Mouse (Mus musculus) adrenal gland (tissue): ENCODE measurements around the gene Creb5.

Experiments
- intact Hi-C: fragments of 180-260 bp; cut with DNase I; formaldehyde crosslinking; loops from one replicate; pipeline ENCODE4 v1.15.1; 2025

Creb5 gene

GRCm38 (mm10) chr6:53477501-53477900 is 190.4 kb downstream of the Creb5 start:
- intact Hi-C loops, result no loop called here

GRCm38 (mm10) chr6:53490917-53491316 is 203.8 kb downstream of the Creb5 start:
- intact Hi-C loops, result no loop called here

DNA sequence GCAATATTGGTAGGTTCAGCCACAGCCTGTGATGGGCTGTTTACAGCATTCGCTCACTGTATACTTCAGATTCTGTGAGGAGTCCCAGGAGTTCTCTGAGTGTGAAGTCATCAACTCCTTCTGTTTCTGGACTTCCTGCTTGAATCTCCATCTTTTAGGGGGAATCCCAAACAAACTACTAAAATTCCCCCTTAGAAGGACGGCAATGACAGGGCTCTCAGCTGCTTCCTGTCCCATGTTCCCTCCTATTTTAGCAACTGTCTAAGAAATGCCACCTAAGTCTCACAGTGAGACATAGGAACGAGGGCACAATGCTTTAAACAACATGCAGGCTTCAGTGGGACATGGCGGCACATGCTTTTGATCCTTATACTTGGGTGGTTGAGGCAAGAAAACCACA is 204.3 kb downstream of the Creb5 start:
- intact Hi-C loops, result no loop called here

DNA sequence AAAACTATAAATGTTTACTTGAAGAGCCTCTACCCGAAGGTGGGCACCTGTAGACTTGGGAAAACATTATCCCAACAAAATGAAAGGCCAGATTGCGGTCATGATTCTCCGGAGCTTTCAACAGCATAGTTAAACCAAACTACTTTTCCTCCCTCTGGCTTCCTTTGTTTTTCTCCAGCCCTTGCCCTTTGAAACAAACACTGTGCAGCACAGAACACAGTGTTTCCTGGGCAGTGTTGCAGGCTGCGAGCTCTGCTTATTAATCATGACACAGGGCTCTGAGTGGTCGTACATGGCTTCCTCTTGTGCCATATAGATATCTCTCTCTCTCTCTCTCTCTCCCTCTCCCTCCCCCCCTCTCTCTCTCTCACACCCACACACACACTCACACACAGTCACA is 206.8 kb downstream of the Creb5 start:
- intact Hi-C loops, result no loop called here

GRCm38 (mm10) chr6:53495667-53496066 is 208.6 kb downstream of the Creb5 start:
- intact Hi-C loops, result no loop called here

GRCm38 (mm10) chr6:53496325-53496753 is 209.3 kb downstream of the Creb5 start:
- intact Hi-C loops, result no loop called here

DNA sequence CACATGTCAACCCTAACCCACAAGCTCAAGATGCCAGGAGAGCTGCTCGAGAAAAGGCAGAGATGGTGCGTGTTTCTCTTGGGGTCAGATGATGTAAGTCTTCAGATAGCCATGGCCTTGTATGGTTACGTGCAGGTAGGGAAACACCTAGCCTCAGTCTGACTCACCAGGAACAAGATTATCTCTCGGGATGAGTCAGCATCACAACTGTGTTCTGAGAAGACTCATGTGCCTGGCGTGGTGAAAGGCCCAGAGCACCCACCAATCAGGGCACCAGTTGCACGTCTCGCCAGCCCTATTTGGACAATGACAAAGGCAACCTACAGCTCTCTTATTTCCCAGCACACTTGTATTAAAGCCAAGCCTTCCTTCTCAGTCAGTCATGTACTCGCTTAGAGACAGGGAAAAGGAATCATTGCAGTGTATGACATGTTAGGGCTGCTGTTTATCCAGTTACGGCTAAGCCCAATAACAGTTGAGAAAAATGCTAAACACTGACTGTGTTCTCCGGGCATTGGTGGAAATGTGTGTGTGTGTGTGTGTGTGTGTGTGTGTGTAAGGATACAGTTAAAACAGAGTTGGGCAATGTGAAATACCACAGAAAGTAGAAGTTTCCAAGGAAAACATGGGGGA is 210.9 kb downstream of the Creb5 start:
- intact Hi-C loops, result no loop called here

GRCm38 (mm10) chr6:53499621-53500295 is 212.7 kb downstream of the Creb5 start:
- intact Hi-C loops, result no loop called here

DNA sequence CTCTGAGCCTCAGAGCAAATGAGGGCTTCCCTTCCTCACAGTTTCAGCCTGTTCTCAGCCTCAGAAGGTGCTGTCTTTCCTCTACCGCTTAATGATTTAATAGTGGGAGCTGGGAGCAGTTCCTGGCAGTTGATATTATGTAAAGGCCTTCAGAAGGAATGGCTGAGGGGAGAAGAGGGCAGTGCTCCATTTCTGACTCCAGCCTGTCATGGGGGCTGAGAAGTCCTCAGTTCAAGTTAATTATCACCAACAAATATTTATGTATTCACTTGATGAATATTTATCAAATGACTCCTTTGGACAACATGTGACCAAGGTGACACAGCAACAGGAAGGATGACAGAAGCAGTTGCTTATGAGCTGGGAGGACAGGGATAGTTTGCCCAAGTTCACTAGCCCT is 214.2 kb downstream of the Creb5 start:
- intact Hi-C loops, result no loop called here

DNA sequence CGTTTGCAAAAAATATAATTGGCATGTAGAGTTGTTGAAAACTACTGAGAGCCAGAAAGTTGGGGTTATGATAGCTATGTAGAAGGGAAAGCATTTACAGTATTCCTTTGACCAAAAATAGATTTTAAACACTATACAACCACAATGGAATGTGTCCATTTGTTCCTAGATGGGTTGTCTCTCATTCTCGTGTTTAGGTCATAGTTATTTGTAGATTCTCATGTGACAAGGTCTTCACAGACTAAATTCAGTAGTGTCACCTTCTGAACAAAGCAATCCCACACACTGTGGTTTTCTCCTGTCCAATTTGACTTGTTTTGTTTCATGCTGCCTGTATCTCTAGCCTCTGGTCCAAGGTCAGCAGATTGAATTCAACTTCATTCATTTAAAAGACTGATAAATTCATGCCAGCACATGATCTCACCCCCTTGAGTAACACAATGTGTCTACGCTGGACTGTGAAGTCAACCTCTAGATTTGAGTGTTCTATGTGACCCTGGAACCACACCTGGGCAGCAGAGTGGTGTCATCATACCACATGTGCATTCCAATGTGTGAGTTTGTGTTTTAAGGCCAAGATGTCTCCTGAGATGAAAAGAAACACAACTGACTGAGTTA is 220.0 kb downstream of the Creb5 start:
- intact Hi-C loops, result no loop called here

GRCm38 (mm10) chr6:53508847-53509494 is 221.9 kb downstream of the Creb5 start:
- intact Hi-C loops, result no loop called here

GRCm38 (mm10) chr6:53510005-53510404 is 222.9 kb downstream of the Creb5 start:
- intact Hi-C loops, result no loop called here

- intact Hi-C loops, result no loop called here
Observed at GRCm38 (mm10) chr6:53512226-53512625, 225.2 kb downstream of the Creb5 start.

DNA sequence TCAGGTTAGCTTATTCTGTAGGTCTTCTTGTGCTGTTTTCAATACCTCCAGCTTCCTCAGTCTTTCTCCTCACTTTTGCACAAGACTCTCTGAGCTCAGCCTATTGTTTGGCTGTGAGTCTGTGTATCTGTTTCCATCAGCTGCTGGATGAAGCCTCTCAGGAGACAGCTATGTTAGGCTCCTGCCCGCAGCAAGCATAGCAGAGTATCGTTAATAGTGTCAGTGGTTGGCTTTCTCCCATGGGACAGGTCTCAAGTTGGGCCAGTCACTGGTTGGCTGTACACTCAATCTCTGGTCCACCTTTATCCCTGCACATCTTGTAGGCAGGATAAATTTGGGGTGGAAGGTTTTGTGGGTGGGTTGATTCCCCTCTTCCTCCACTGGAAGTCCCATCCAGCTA is 226.3 kb downstream of the Creb5 start:
- intact Hi-C loops, result no loop called here

GRCm38 (mm10) chr6:53514862-53515261 is 227.8 kb downstream of the Creb5 start:
- intact Hi-C loops, result no loop called here

- intact Hi-C loops, result no loop called here
Observed at GRCm38 (mm10) chr6:53515611-53516010, 228.5 kb downstream of the Creb5 start.

DNA sequence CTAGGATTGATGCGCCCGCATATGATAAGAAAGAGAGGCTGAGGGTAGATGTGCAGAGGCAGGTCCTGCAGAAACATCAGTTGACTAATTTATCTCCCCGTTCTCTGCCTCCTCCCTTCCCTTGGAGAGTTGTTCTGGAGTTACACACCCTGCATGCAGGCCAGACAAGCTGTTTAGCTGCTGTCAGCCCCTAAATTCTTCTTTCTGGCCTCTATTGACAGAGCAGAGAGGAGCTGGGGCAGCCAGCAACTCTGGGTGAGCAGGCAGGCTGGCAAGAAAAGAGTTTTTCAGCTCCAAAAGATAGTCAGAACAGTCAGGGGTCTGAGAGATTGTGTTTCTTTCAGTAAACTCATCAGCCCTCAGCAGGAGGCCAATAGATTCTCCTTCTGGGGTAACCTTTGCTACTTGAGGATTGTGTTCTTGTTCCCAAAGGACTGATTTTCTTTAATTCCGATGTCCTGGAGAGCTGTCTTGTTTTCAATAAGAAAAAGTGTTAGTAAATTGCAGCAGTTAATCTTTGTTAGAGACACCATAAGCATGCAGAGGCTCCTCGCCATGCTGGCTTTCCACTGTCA is 230.4 kb downstream of the Creb5 start:
- intact Hi-C loops, result no loop called here

- intact Hi-C loops, result no loop called here
Observed at GRCm38 (mm10) chr6:53523743-53524497, 236.8 kb downstream of the Creb5 start.

DNA sequence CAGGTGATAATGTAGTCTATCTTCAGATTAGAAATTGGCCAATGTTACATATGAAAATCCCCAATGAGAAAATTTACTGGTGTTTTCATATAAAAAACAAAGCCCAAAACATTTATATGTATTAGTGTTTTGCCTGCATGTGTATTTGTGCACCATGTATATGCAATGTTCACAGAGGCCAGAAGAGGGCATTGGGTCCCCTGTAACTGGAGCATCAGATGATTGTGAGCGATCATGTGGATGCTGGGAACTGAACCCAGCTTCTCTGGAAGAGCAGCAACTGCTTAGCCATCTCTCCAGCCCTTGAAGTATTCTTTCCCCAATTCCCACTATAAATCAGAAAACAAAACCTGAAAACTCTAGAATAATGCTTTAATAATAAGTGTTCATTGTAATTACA is 239.4 kb downstream of the Creb5 start:
- intact Hi-C loops, result no loop called here

GRCm38 (mm10) chr6:53530742-53531141 is 243.7 kb downstream of the Creb5 start:
- intact Hi-C loops, result no loop called here

DNA sequence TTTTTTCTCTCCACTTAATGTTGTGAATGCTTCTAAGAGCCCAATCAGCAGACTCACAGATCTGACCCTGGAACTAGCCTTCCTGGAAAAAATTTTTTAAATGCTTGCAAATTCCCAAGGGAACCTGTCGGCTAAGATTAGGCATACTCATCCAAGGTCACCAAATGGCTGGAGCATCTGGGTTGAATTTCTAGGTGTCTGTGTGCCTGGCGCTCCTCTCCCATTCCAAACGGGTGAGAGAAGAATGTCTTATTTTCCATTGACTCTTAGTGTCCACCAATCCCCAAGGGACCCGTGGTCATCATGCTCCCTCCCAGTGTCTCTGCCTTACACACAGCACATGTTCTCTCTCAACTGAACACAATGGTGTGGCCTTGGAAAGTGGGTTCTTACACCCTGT is 244.4 kb downstream of the Creb5 start:
- intact Hi-C loops, result no loop called here
